Mouse (Mus musculus) embryonic facial prominence, embryonic 14.5 days (tissue): ENCODE measurements at regions not wholly inside any gene's neighbourhood (a gene's known extent, or its start where the extent isn't known, plus 50 kb on each side); places are given as distances from the start of the nearest gene placed in this dataset.

Experiments
- ATAC-seq: fragments of 200-750 bp; cut with Nextera tagmentation; 2 replicates; pipeline ENCODE4 v1.8.0; 2017; ENCODE audit warnings: low read depth, moderate number of reproducible peaks, moderate TSS enrichment
- DNase-seq: peaks from one replicate; pipeline ENCODE4 v3.0.0-alpha.2; 2015; ENCODE audit warnings: low spot score
- H3K27ac ChIP-seq: fragments of 300-500 bp; sonication (generic); replicated peaks from 2 replicates; pipeline ENCODE4 v1.5.1; 2014; ENCODE audit warnings: low read depth, mild to moderate bottlenecking, low read length, moderate library complexity
- H3K27me3 ChIP-seq: fragments of 300-500 bp; sonication (generic); replicated peaks from 2 replicates; pipeline ENCODE4 v1.6.1; 2014; ENCODE audit warnings: low read length; ENCODE audit not compliant: control insufficient read depth, insufficient read depth
- H3K36me3 ChIP-seq: fragments of 300-500 bp; sonication (generic); 2 replicates; pipeline ENCODE4 v1.6.1; 2014; ENCODE audit warnings: low read length, mixed read lengths; ENCODE audit not compliant: control insufficient read depth, insufficient read depth
- H3K4me1 ChIP-seq: fragments of 300-500 bp; sonication (generic); 2 replicates; pipeline ENCODE4 v1.6.1; 2014; ENCODE audit warnings: antibody characterized with exemption, low read length; ENCODE audit not compliant: control insufficient read depth, insufficient read depth
- H3K4me2 ChIP-seq: fragments of 300-500 bp; sonication (generic); 2 replicates; pipeline ENCODE4 v1.6.1; 2014; ENCODE audit warnings: low read depth, mild to moderate bottlenecking, low read length, moderate library complexity, mixed read lengths
- H3K4me3 ChIP-seq: fragments of 300-500 bp; sonication (generic); 2 replicates; pipeline ENCODE4 v1.5.1; 2014; ENCODE audit warnings: low read depth, mild to moderate bottlenecking, low read length
- H3K9ac ChIP-seq: fragments of 300-500 bp; sonication (generic); 2 replicates; pipeline ENCODE4 v1.6.1; 2014; ENCODE audit warnings: low read depth, mild to moderate bottlenecking, low read length, moderate library complexity, mixed read lengths
- H3K9me3 ChIP-seq: fragments of 300-500 bp; sonication (generic); 2 replicates; pipeline ENCODE4 v1.6.1; 2016; ENCODE audit warnings: low read length; ENCODE audit not compliant: control insufficient read depth
- WGBS: fragments of 180-500 bp; shearing (Covaris S2); extraction: QIAGEN DNeasy Blood & Tissue Kit; methylation state at CpG from one replicate; pipeline ENCODE4 v1.1.7; 2014; 5-methylcytosine and 5-hydroxymethylcytosine counted together

DNA sequence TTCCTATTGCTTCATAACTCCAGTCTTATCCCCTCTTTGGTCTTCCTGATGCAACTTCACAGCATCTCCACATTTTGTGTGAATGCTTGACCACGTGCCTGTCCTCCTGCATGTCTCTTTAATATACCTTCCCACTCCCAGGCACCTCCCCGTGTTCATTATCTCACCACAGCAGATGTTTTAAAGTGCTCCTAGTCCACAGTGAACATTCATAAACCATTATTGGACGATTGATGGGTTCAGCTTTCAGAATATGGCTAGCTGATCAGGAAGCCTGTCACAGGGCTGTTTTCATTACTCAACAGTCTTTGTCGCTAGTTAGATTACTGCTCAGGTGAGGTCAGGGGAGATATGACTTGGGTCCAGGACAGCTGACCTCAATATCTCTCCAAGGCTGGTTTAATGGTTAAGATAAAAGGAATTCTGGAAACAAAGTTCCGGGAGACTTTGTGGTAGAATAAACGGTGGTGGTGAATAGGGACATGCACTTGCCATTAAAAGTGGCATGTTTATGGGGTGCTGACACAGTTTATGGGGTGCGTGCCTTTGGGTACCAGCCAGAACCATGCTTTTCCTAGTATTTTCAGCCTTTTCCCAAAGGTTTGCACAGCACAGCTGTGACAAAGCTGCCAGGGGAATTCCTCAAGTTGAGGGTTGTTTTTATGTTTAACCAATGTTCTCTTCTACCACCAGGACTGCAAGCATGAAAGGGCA, 198.5 kb downstream of the Lnpk start:
- no peaks in the 10 kb centered on the region for H3K9me3 ChIP-seq
- WGBS = 84% methylated on average over 7 of the region's 7 CpGs
- no peaks in the 10 kb centered on the region for H3K27me3 ChIP-seq
- ATAC-seq (no peak), DNase-seq (no peak)
- H3K9ac ChIP-seq = no peak overlapping the region
- no peak overlapping the region for H3K27ac ChIP-seq
- H3K4me1 ChIP-seq = no peaks in the 10 kb centered on the region
- no peak overlapping the region for H3K4me2 ChIP-seq
- H3K4me3 ChIP-seq = no peak overlapping the region
- no peaks in the 10 kb centered on the region for H3K36me3 ChIP-seq

DNA sequence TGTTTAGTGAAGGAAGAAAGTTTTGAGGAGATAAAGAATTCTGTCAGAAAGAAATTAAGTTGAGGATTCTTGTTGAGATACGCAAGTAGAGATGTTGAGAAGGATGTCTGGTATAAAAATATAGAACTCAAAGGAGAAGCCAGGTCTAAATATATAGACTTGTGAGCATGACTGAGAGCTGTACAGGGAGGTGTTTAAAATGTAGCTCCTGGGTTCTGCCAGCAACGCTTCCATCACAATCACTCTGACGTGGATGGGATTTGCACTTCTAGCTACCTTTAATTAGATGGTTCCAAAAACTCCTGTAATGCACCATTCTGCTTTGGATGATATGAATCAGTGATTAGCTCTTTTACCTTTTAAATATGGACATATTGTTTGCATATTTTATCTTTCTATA, 200.5 kb downstream of the Lnpk start:
- Histone ChIP-seq H3K9me3 (no peaks in the 10 kb centered on the region), H3K36me3 (no peaks in the 10 kb centered on the region), H3K27me3 (no peaks in the 10 kb centered on the region), H3K4me1 (no peaks in the 10 kb centered on the region), H3K27ac (no peak overlapping the region), H3K9ac (no peak overlapping the region), H3K4me2 (no peak overlapping the region), H3K4me3 (no peak overlapping the region)
- DNase-seq (no peak), ATAC-seq (no peak)
- 93% methylated on average over 3 of the region's 3 CpGs for WGBS

DNA sequence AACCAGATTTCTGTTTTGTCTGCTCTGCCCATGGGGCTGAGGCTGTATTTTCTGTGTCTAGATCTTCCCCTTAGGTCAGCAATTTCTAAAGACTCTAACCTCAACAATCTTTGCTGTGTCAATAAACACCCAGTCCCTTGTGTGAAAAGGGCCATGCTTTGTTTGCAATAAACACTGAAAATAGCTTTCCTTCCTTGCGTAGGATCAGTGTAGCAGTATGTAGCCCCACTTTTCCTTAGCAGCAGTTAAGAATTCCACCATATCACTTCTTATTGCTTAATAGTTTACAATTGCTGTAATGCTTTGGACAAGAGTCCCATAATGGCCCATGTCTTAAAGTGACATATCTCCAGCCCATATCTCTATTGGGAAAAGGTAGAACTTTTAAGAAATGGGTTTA, 205.3 kb downstream of the Lnpk start:
- Histone ChIP-seq H3K4me3 (no peak overlapping the region), H3K27me3 (no peaks in the 10 kb centered on the region), H3K9me3 (no peaks in the 10 kb centered on the region), H3K4me1 (no peaks in the 10 kb centered on the region), H3K9ac (no peak overlapping the region), H3K27ac (no peak overlapping the region), H3K36me3 (no peaks in the 10 kb centered on the region), H3K4me2 (no peak overlapping the region)
- WGBS = 72% methylated on average over 1 of the region's 1 CpGs
- DNase-seq (no peak), ATAC-seq (no peak)

DNA sequence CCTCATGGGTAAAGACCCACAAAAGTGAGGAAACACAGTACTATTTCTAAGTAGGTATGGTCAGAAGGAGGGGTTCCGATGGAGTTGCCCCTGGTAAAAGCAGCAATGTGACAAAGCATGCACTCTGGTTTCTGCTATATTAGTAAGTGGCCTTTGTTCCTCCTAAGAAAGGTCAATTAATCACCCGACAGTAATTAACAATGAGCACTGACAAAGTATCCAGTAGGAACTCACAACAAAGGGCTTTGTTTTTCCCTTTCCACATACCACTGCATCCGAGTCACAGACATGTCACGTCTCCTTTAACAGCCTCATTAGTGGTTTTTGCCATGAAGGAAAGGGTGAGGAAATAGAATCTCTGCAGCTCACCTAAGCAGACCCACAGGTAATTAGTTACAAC, 206.2 kb downstream of the Lnpk start:
- WGBS = 64% methylated on average over 4 of the region's 4 CpGs
- no peak overlapping the region for H3K4me2 ChIP-seq
- H3K27me3 ChIP-seq = no peaks in the 10 kb centered on the region
- H3K9ac ChIP-seq = no peak overlapping the region
- DNase-seq (no peak), ATAC-seq (no peak)
- no peak overlapping the region for H3K27ac ChIP-seq
- no peaks in the 10 kb centered on the region for H3K36me3 ChIP-seq
- no peak overlapping the region for H3K4me3 ChIP-seq
- H3K4me1 ChIP-seq = no peaks in the 10 kb centered on the region
- no peaks in the 10 kb centered on the region for H3K9me3 ChIP-seq

DNA sequence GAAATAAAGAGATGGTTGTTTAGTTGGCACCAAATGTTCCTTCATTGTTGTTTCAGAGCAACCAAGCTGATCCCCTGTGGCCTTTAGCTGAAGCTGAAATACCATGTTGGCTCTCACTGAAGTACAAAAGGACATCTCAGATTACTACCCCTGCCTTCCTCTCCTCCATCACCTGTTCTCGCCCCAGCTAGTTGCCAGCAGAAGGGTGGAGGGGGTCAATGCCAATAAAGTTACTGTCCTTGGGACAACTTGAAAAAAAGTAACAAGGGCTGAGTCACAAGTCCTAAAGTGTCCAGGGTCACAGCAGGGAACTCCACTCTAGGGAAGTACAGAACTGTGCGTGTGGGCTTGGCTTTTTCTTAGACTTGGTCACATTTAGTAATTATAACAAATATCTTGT, 216.0 kb downstream of the Lnpk start:
- no peak overlapping the region for H3K4me2 ChIP-seq
- no peaks in the 10 kb centered on the region for H3K36me3 ChIP-seq
- H3K27ac ChIP-seq = no peak overlapping the region
- WGBS = 88% methylated on average over 2 of the region's 2 CpGs
- H3K9ac ChIP-seq = no peak overlapping the region
- DNase-seq (no peak), ATAC-seq (no peak)
- no peaks in the 10 kb centered on the region for H3K9me3 ChIP-seq
- H3K27me3 ChIP-seq = no peaks in the 10 kb centered on the region
- no peaks in the 10 kb centered on the region for H3K4me1 ChIP-seq
- no peak overlapping the region for H3K4me3 ChIP-seq

DNA sequence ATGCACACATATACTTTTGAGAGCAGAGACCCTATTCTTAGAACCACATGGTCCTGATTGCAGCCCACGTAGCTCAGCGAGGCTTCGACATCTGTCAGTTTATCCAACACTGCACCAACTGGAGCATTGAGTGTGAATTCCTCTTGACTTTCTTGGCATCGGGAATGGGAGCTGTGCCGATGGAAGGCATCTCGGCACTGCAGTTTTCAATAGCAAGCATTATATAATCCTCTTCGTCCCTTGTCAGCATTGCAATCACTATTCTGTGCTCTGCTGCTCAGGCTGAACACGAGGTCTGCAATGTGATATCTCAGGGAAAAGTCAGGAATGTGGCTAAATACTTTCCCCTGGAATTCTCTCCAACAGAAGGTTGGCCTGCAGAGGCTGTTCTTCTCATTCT, 224.6 kb downstream of the Lnpk start:
- Histone ChIP-seq H3K4me3 (no peak overlapping the region), H3K9me3 (no peaks in the 10 kb centered on the region), H3K36me3 (no peaks in the 10 kb centered on the region), H3K4me1 (0 out of 2 replicates have a peak, but pooled peaks cover 4% of the 10 kb centered on the region), H3K9ac (no peak overlapping the region), H3K4me2 (no peak overlapping the region), H3K27ac (no peak overlapping the region), H3K27me3 (no peaks in the 10 kb centered on the region)
- WGBS = 33% methylated on average over 8 of the region's 8 CpGs
- DNase-seq (peak; percentile 72), ATAC-seq (no peak)

DNA sequence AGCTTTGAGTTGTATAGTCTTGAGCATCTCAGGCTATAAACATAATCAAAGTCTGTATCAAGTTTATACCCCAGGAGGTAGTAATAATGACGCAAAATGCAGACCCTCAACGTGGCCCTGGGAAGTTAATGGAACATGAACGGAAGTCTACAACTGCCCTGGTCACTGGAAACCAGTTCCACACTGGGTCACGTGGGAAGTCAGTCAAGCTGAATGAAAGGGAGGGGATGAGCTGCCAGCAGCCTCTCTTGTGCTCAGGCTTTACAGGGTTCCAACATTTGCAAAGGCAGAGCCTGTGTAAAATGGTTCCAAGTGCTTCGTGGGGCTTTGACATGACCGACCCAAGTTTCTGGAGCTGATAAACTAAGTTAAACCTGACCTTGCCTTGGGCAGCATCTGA, 229.4 kb downstream of the Lnpk start:
- Histone ChIP-seq H3K4me3 (no peak overlapping the region), H3K4me1 (0 out of 2 replicates have a peak, but pooled peaks cover 4% of the 10 kb centered on the region), H3K36me3 (no peaks in the 10 kb centered on the region), H3K27me3 (no peaks in the 10 kb centered on the region), H3K9ac (no peak overlapping the region), H3K9me3 (no peaks in the 10 kb centered on the region), H3K4me2 (no peak overlapping the region), H3K27ac (no peak overlapping the region)
- no peak for ATAC-seq
- DNase-seq = peak; percentile 41
- WGBS = 63% methylated on average over 6 of the region's 6 CpGs

DNA sequence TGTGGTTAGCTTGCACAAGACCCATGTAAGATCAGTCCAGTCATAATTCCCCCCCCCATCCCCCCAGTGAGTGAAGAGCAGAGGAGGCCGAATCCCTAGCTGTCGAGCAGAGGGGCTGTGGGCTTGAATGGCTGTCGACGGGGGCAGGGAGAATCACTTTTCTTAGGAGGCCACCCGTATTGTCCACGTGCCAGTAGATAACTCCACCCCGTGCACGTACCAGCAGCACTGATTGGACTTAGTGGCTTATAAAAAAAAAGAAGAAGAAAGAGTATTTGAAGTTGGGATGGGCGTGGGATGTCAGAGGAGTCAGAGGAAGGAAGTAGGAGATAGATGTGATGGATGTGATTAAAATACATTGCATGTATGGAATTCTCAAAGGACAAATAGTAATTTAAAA, 272.9 kb downstream of the Lnpk start:
- DNase-seq (no peak), ATAC-seq (no peak)
- Histone ChIP-seq H3K27me3 (0 out of 2 replicates have a peak, but pooled peaks cover 5% of the 10 kb centered on the region), H3K27ac (no peak overlapping the region), H3K4me2 (no peak overlapping the region), H3K9ac (no peak overlapping the region), H3K9me3 (no peaks in the 10 kb centered on the region), H3K36me3 (no peaks in the 10 kb centered on the region), H3K4me3 (no peak overlapping the region), H3K4me1 (no peaks in the 10 kb centered on the region; the same call in 1 of the 2 replicates)
- 85% methylated on average over 9 of the region's 9 CpGs for WGBS

DNA sequence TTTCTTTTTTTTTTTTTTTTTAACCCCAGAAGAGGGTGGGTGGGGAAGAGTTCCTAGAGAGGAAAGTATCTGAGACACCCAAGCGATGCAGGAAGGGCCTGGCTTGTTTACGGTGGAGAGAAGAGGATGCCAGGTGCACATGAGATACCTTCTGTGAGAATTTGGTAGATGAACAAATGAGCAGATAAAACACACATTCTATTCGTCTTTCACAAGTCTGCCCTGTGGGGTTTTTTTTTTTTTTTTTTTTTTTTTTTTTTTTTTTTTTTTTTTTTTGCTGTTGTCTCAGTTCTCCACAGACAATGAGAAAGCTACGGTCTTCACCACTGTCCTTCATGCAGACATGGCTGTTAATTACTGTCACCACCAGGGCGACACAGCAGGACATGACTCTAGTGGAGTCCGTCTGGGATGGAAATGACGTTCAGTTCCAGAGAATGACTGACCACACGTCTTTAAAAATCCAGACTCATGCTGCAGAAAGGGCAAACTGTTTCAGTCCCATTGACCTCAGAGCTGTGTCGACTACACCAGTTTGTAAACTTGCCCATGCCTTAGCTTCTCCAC, 278.3 kb downstream of the Lnpk start:
- 16% methylated on average over 9 of the region's 9 CpGs for WGBS
- DNase-seq = peak; percentile 9
- H3K4me3 ChIP-seq = peak overlapping the region; percentile 23
- ATAC-seq = no peak
- no peak overlapping the region for H3K9ac ChIP-seq
- H3K27me3 ChIP-seq = peaks cover 16% of the 10 kb centered on the region
- H3K27ac ChIP-seq = no peak overlapping the region
- H3K9me3 ChIP-seq = no peaks in the 10 kb centered on the region
- H3K36me3 ChIP-seq = no peaks in the 10 kb centered on the region
- H3K4me2 ChIP-seq = peak overlapping the region; percentile 54
- no peaks in the 10 kb centered on the region; the same call in 1 of the 2 replicates for H3K4me1 ChIP-seq
